Mouse (Mus musculus) lung, postnatal 25 days (tissue): Measurements from ENCODE around the gene Tysnd1.

Experiments used
- DNase-seq: peaks from one replicate; pipeline ENCODE4 v3.0.0; 2022; ENCODE audit warnings: low spot score

The Tysnd1 gene

DNA sequence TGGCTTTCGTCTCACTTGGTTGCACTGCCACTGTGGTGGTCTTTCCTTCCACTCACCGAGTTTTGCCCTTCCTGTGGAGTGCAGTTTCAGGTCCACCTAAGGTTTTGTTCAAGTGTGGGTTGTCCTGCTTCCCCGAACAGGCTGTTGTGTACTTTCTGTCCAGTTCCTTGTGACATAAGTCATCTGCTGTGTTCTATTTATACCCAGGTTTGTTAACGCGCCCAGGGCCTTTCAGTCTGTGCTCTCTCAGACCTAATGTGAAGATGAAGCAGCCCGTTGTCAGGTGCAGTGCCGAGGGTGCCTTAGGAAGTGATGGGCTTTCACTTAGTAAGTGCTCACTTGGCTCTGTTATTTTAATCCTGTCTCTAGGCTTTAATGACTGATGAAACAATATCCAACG lies 5.9 kb upstream of the Tysnd1 start:
- no peak for DNase-seq

DNA sequence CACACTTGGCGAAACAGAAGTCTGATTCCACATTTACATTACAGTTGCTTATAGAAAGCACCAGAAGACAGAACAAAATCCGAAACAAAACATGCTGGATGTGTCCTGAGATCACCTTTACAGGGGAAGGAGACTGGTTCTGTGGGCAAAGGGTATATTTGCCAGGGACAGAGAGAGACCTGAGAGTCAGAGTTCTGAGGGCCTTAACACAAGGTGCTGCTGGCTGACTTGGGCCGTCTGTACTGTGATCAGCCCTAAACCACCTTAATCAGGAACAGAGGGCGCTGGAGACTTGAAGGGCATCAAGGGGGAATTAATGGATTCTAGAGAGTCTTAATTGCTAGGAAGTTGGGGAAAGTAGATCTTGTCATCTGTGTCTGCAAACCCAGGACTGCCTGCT lies 1.8 kb upstream of the Tysnd1 start:
- DNase-seq = no peak

DNA sequence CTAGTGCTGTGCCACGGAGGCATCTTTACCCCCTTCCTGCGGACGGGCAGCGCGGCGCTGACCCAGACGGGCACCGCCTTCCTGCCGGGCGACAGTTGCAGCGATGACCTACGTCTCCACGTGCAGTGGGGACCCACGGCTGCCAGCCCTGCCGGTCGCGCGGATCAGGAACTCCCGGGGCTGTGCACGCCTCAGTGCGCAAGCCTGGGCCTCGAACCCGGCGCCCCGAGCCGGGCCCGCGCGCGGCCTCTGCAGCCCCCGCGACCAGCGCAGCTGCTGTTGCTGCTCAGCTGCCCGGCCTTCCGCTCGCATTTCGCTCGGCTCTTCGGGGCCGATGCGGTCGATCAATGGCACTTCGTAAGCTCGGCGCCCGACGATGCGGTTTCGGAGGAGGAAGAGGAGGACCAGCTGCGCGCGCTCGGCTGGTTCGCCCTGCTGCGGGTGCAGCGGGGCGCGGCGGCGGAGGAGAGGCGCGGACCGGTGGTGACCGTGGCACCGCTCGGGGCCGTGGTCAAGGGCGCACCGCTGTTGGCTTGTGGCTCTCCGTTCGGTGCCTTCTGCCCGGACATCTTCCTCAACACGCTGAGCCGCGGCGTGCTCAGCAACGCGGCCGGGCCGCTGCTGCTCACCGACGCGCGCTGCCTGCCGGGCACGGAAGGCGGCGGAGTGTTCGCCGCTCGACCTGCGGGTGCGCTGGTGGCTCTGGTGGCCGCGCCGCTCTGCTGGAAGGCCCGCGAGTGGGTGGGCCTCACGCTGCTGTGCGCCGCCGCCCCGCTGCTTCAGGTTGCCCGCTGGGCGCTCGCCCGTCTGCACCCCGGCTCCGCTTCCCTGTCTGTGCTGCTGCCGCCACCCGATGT lies 617 bp downstream of the Tysnd1 start:
- no peak for DNase-seq

DNA sequence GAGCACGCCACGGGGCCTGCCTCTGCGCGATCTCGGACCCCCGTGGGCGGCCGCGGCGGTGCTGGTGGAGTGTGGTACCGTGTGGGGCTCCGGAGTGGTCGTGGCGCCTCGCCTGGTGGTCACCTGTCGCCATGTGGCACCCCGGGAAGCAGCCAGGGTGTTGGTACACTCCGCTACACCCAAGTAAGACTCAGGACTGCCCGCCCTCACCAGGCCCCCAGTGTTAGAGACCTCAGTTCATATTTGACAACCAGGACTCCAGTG lies 1.2 kb downstream of the Tysnd1 start:
- no peak for DNase-seq

DNA sequence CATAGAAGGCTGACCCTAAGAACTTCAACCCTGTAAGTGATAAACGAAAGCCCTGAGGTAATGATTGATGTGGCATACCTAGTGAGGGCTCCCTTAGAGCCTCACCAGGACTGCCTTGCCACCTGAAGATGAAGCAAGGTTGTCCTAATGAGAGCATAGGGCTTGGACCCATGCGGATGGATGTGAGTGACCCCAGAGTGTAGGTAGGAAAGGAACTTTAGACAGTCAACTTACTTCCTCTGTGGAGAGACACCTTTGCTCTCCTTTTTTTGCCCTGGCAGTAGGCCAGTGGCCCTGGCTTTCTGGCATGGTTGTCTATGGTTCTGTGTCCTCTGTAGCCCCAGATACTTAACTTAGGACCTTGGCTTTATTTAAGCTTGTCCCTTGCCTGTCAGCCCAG lies 1.7 kb downstream of the Tysnd1 start:
- DNase-seq = no peak

DNA sequence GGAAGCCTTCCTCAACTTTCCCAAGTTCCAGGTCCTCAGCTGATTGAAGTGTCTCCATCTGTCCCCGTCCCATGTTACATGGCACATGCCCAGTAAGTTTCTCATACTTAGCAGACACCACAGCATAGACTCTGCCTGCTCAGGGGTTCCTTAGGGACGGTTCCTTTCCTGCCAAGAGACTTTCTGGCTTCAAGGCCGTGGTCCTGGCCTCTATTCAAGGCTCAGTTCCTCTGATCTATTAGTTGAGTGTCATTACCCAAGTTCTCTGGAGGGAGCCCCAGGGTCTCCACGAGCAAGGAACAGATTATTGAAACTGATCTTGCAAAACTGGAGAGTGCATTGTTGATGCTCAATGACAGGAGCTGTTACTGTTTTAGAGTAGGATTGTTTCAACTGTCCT lies 9.3 kb downstream of the Tysnd1 start:
- DNase-seq = no peak

DNA sequence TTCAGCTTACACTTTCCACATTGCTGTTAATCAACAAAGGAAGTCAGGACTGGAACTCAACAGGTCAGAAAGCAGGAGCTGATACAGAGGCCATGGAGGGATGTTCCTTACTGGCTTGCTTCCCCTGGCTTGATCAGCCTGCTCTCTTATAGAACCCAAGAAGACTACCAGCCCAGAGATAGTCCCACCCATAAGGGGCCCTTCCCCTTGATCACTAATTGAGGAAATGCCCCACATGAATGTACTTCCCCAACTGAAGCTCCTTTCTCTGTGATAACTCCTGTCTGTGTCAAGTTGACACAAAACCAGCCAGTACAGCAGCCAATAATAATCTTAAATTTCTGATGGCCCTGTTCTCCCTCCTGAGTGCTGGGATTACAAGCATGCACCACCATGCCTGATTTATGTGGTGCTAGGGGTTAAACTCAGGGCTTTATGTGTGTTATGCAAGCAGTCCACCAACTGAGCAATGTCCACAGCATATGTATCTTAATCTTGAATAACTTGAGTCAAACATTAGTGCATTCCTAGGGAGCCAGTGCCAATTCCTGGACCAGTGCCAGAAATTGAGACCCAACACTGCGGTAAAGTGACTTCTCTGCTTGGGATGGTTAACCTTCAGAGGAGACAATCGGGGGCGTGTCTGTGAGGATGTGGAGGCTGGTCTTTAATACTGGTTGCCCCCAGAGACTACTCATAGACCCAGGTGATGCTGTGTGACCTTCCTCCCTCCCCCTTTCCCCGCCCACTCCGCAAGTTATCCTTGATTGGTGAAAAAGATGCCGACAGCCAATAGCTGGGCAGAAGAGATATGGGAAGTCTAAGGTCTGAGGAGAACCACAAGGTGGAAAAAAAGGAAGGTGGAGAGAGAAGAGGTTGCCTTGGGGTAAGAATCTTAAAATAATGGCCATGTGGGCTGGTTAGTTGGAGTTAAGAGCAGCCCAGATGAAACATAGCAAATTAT lies 11.4 kb downstream of the Tysnd1 start:
- no peak for DNase-seq

DNA sequence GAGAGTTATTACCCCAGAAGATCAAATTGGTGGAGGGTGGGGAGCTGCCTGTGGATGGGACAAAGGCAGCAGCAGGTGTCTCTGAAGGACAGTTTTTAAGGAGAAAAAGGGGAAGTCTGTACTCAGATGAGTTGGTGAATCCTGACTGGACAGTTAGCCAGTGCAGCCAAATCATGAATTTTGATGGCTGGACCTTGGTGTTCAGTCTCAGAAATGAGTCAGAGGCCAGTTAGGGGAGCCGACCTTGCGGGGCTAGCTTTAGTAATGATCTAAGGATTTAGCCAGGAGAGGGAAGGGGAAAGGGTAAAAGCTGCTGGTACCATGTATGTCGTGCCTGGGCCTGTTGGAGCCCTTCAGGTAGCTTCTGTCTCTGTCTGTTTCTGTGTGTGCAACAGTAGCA lies 18.3 kb downstream of the Tysnd1 start:
- no peak for DNase-seq

DNA sequence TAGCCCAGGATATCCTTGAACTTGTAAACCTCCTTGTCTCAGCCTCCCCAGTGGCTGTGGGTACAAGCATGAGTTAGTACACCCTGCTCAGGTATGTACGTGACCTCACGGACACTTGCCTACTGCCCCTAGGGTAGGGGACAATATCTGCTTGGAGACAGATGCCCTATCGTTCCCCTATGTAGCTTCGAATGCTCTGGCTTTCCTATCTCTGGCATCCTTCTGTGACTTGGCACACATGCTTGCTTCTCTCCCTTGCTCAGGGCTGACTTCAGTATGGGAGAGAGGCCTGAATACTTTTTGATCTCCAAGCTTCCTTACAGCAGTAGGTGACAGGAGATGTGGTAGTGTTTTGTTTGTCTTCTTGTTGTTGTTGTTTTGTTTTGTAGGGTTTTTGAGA lies 18.8 kb downstream of the Tysnd1 start:
- DNase-seq = no peak

DNA sequence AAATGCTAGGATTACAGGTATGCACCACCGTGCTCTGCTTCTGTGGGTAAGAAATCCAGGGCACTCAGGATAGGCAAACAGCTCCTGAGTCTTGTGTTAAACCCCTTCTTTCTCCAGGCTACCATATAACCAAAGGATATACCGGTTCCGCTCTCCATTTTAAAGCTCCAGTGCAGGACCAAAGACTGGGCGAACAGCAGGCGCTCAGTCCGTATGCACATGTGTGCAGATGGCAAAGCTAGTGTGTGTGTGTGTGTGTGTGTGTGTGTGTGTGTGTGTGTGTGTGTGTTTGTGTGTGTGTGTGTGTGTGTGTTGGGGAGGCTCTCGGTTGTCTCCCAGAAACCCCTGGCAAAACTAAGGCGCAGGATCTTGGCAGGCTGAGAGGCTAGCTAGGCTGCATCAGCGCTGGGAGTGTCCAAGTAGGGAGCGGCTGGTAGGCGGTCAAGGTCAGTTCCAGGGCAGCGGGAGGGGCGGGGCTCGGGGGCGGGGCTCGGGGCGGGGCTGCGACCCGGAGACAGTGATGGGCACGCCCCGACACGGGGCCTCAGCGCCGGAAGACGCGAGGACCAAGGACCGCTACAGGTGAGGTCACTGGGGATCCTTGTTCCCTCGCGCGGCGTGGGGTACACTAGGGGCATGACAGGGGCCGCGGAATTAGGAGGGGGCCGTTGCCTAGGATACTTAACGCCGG lies 19.6 kb downstream of the Tysnd1 start, which contains the start of gene Aifm2:
Aifm2 (plus strand) TSS at position 493 of the 691 bp plus-strand sequence.
- peak; percentile 72 for DNase-seq

DNA sequence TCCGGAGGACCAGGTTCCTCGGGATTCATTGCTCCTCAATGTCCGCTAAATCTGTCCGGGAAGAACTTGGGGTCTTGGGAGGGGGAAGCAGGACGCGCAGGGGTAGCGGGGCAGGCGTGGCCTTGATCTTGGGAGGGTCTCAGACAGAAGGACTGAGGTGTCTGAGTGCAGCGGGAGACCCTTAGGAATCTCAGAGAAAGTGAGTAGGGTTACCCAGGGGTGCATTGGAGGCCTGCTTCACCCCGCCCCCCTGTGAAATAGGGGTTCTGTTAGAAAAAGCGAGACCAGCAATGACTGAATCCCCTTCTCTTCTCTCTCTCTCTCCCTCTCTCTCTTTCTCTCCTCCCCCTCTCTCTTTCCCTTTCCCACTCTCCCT lies 20.1 kb downstream of the Tysnd1 start:
- DNase-seq = no peak

DNA sequence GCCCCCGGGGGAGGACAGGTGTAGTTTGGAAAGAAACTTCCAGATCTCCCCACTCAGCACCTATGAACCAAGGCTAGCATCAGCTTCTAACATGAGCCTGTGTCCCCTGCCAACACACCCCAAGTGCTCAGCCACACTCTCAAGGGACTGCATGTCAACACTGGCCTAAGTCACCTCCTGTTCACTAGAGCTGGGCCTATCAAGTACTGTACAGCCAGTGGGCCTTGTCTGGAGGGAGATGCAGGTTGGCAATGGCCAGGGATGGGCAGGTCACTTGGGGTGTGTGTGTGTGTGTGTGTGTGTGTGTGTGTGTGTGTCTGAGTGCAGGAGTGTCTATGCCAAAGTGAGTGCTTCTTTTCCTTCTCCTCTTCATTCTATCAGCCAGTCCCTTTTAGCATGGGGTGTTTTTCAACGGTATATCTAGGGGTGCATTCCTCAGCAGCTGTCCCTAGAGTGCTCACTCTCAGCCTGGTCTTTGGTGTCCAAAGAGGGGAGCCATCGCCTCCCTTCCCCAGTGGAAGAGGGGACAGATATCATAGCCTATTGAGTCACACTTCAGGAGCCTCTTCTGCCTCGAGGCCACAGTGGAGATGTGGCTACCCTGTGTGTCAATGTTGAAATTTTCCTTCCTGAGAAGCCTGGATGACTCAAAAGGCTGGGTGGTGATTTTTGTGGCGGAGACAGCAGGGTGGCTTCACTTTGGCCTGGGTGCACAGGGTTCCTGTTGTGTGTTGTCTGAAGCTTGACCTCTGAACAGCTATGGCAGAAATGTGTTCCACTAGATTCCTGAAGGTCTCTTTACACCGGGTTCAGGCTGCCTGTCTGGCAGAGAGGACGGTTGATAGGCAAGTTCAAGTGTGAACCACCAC lies 20.9 kb downstream of the Tysnd1 start:
- DNase-seq = peak; percentile 27

DNA sequence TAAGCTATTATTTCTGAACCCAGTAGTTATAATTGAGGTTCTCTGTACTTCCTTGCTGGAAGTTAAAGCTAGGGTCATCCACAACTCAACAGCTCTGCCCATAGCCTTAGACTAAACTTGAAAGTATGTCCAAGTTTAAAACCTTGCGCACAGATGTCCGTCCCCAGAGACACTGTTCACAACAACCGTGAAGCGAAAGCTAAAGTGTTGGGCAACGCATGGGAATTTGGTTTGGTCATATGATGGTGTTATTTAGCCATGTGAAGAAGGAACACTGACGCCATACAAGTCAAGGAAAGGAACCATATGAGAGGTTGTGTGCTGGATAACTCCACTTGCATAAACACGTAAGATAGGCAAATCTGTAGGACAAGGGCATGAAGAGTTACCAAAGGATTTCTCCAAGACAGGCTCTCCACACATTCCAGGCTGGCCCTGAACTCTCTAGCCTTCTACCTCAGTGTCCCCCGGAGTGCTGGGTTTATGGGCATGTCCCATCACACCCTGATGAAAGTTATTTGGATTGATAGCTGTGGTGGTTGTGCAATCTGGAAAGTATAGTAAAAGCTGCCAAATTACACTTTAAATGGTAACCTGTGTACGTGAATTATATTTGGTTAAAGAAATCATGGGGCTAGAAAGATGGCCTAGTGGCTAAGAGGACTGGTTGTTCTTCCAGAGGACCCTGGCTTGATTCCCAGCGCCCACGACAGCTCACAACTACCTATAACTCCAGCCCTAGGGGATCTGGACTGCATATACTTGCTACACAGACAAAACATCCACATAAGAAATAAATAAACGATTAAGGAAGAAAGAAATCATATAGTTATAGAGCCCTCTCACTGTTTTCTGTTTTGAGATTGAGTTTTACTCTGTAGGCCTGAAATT lies 22.3 kb downstream of the Tysnd1 start:
- DNase-seq = no peak

DNA sequence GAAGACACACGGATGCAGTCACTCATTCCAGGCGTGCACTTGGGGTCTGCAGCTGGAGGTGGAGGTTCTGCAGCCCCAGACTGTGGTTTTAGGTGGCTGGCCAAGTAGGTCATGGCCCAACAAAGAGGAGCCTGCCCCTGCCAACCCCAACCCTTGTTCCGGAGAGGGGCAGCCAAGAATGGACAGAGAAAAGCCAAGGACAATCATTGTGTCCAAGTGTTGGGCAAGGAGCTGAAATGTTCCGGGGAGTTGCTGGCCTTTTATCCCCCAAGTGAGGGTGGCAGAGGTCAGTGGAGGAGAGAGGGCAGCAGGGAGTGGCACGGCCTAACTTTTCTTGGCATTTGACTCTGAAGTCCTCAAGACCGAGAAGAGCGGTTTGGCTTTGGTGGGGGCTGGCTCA lies 25.0 kb downstream of the Tysnd1 start:
- DNase-seq = no peak

DNA sequence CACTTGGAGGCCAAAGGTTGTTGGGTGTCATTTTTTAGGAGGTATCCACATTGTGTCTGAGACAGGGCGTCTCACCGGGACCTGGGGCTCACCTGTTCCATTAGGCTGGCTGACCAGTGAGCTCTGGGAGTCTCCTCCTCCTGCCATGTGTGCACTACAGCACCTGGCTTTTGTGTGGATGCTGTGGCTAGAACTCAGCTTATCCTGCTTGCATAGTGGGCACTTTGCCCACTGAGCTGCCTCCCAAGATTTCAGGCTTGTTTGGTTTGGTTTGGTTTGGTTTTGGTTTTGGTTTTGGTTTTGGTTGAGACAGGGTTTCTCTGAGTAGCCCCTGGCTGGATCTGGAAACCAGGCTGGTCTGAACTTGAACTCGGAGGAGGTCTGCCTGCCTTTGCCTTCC lies 26.9 kb downstream of the Tysnd1 start:
- no peak for DNase-seq

DNA sequence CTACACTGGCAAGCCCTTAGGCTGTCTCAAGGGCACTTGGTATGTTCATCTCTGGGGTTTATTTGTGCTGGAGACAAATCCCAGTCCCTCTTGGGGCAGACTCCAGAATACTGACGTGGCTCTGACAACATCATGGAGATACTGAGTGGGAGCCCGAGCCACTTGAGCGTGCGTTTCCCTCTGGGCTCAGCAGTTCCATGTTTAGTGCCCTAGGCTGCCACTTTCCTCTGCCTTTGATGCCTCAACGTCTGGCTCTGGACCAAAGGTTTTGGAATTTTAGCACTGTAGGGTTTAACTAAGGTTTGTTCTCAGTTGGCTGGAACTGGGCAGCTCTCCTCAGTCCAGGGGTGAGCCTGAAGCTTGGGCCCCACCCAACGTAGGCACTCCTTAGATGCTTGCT lies 28.0 kb downstream of the Tysnd1 start:
- no peak for DNase-seq

DNA sequence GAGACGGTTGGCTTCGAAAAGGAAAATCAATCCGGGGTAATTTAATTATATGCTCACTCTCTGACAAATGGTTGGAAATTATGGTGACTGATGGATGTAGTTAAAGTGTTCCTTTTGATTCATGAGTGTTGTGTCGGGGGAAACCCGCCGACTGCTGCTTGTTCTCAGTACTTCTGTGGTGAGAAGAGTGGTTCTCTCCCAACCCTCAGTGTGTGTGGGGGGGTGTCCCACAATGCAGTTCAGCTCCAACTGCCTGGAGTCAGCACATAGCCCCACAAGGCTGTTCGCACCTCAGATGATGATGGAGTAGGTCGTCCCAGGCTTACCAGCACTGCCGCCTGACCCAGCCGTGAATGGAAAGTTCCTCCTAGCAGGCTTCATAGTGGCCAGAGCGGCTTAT lies 33.9 kb downstream of the Tysnd1 start:
- no peak for DNase-seq

DNA sequence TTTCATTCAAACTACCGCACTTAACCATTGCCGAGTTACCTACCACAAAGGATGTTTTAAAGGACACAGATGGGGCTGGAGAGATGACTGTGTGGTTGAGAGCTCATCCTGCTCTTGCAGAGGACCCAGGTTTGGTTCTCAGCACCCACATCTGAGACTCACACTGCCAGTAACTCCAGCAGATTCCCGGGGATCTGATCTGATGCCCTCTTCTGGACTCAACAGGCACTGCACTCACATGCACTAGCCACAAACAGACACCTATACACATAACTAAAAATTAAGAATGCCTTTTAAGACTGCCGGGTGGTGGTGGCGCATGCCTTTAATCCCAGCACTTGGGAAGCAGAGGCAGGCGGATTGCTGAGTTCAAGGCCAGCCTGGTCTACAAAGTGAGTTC lies 34.9 kb downstream of the Tysnd1 start:
- DNase-seq = no peak

DNA sequence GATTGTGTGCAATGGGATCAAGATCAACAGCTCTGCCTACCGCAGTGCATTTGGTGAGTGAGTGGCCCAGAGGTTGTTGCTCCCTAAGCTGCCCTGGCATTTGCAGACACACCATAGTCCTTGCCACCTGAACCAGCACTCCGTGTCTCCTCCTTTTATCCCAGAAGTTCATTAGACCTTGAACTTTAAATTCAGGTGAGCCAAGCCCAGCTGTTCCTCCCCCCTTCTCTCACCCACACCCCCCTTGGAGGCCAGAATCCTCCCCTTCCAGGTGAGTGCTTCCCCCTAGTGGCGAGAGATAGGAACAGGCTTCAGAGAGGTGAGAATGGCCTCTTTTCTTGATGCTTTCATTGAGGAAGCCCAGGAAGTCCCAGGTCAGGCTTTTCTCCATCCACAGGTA lies 39.1 kb downstream of the Tysnd1 start:
- no peak for DNase-seq

DNA sequence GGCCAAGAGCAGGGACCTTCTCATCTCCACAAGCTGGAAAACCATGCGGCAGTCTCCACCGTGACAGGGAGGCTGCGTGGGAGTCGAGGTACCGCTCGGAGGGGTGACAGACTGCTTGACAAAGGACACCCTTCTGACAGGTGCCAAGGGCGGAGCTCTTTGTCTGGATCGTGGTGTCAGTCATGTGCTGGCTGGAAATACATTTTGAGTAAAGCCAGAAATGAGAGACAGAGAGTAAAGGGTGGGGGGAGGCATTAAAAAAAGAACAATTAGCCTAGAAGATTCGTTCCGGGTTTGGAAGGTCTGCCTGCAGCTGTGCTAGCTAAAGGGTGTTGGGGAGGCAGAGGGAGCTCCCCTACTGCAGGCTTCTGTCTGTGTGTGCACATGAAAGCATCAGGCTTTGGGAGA lies 41.4 kb downstream of the Tysnd1 start:
- DNase-seq = no peak

DNA sequence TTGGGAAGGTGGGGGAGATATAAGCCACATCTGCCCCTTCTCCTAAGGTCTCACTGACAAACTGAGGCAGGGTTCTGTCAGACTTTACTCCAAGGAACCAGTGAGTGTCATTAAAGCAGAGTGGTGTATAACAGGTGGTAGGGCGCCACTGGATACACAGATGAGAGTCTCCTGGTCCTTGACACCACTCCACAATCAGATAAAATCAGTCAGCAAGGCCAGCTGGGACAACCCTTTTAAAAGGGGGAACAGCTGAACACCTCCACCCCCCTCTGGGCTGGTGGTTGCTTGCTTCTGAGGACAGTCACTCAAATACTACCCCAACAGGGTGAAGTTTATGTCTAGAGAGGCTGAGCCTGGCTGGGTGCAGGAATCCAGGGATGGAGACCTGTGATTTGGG lies 42.2 kb downstream of the Tysnd1 start:
- DNase-seq = no peak
